Comparison of ENCODE assay signal across 9 mouse cellular contexts in the genomic region with DNA sequence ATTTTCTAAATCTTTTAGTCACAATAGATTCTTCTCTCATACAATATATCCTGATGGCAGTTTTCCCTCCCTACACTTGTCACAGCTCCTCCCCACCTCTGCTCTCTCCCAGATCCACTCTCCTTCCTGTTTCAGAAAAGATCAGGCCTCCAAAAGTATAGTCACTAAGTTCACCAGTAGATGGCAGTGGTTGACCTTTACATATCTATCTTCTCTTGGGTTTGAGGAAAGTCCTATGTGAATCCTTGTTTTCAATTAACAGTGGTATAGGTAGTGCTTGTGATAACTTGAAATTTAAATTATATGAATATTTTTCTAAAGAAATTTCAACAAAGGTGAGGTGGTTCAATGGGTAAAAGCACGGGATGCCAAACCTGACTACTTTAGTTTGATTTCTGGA. TPM values are rescaled to one million over a fixed set of nuclear protein-coding genes. Genes with fewer than 3 reads are reported as not detected.
DNase-seq lines count a peak whose midpoint lies in the region; ATAC-seq and TF ChIP-seq lines count a peak whose summit lies in the region.
"Had no signal": no experiment of that assay in that cellular context is flagged by ENCODE, and none has a peak within 500 bp of the region (broad histone marks: within the 10 kb centered on the region; RNA-seq: fewer than 3 reads in every experiment).

No protein-coding gene starts in this region.

- no peaks in the 10 kb centered on the region for H3K27me3 ChIP-seq in kidney, embryonic 16.5 days (ENCODE audit: insufficient read depth, low read length)
- no peaks in the 10 kb centered on the region for H3K27me3 ChIP-seq in stomach, postnatal 0 days (ENCODE audit: control insufficient read depth, insufficient read depth, low read length)
- H3K27me3 ChIP-seq: liver, embryonic 15.5 days had no signal

- intact Hi-C loops in heart, postnatal 36 days (cut with DNase I) = loop anchor here (1.0 kb wide), 1 partner anchor 379 kb away; no protein-coding TSS in a partner anchor

- no peak overlapping the region for H3K4me2 ChIP-seq in kidney, embryonic 16.5 days (replicated peaks; ENCODE audit: low read depth, low read length)
- H3K4me2 ChIP-seq in stomach, postnatal 0 days (replicated peaks; ENCODE audit: low read depth) = no peak overlapping the region
- H3K4me2 ChIP-seq: liver, embryonic 15.5 days had no signal

- no peaks in the 10 kb centered on the region for H3K36me3 ChIP-seq in ES-E14 (ENCODE audit: control insufficient read depth, insufficient read depth, low read length, poor library complexity, severe bottlenecking)
- no peaks in the 10 kb centered on the region for H3K36me3 ChIP-seq in kidney, embryonic 16.5 days (ENCODE audit: insufficient read depth, low read length)
- no peaks in the 10 kb centered on the region for H3K36me3 ChIP-seq in stomach, postnatal 0 days (ENCODE audit: control insufficient read depth, insufficient read depth, low read length)
- H3K36me3 ChIP-seq: liver, embryonic 15.5 days had no signal

- H3K4me3 ChIP-seq in layer of hippocampus, adult 2 months = no peak overlapping the region
- no peak overlapping the region for H3K4me3 ChIP-seq in ES-E14 (ENCODE audit: insufficient read depth in 1 of 2, low read depth in 1 of 2, low read length in 2 of 2, poor library complexity in 1 of 2, severe bottlenecking in 1 of 2)
- no peak overlapping the region for H3K4me3 ChIP-seq in kidney, embryonic 16.5 days (ENCODE audit: low read length)
- H3K4me3 ChIP-seq in stomach, postnatal 0 days (ENCODE audit: low read depth, low read length) = no peak overlapping the region
- H3K4me3 ChIP-seq: liver, embryonic 15.5 days had no signal

- no peak overlapping the region for H3K9ac ChIP-seq in ES-E14 (ENCODE audit: insufficient read depth, low read depth, low read length, poor library complexity, severe bottlenecking)
- H3K9ac ChIP-seq in kidney, embryonic 16.5 days (replicated peaks; ENCODE audit: low read length) = no peak overlapping the region
- H3K9ac ChIP-seq in stomach, postnatal 0 days (ENCODE audit: low read length) = no peak overlapping the region
- H3K9ac ChIP-seq: liver, embryonic 15.5 days had no signal

- no peaks in the 10 kb centered on the region for H3K4me1 ChIP-seq in ES-E14 (ENCODE audit: control insufficient read depth in 2 of 2, insufficient read depth in 2 of 2, low read length in 2 of 2, poor library complexity in 1 of 2)
- no peaks in the 10 kb centered on the region for H3K4me1 ChIP-seq in kidney, embryonic 16.5 days (ENCODE audit: insufficient read depth, low read length)
- no peaks in the 10 kb centered on the region for H3K4me1 ChIP-seq in stomach, postnatal 0 days (replicated peaks; ENCODE audit: control insufficient read depth, insufficient read depth)
- H3K4me1 ChIP-seq: liver, embryonic 15.5 days had no signal

- DNase-seq in layer of hippocampus, adult 2 months (ENCODE audit: low spot score in 2 of 2) = peak in 1 of 2 experiments; percentile 7
- DNase-seq in layer of hippocampus, postnatal 36 days = no peak
- peak; percentile 24 for DNase-seq in ES-E14 (ENCODE audit: low read depth, low spot score)
- DNase-seq in brain, embryonic 18.5 days (ENCODE audit: low read depth, low spot score) = peak; percentile 2
- DNase-seq in stomach, postnatal 0 days (ENCODE audit: low spot score) = no peak
- DNase-seq in heart, postnatal 36 days = no peak

- no peak overlapping the region for H3K27ac ChIP-seq in layer of hippocampus, adult 2 months
- no peak overlapping the region for H3K27ac ChIP-seq in ES-E14 (ENCODE audit: insufficient read depth, low read depth, low read length, poor library complexity, severe bottlenecking)
- H3K27ac ChIP-seq in kidney, embryonic 16.5 days (ENCODE audit: low read length) = no peak overlapping the region
- H3K27ac ChIP-seq in stomach, postnatal 0 days (replicated peaks) = no peak overlapping the region
- H3K27ac ChIP-seq: liver, embryonic 15.5 days had no signal

- H3K9me3 ChIP-seq in ES-E14 (ENCODE audit: control insufficient read depth, insufficient read depth, low read depth, low read length) = no peaks in the 10 kb centered on the region
- no peaks in the 10 kb centered on the region for H3K9me3 ChIP-seq in kidney, embryonic 16.5 days (ENCODE audit: low read length)
- H3K9me3 ChIP-seq in stomach, postnatal 0 days (ENCODE audit: control insufficient read depth, low read length) = no peaks in the 10 kb centered on the region
- H3K9me3 ChIP-seq: liver, embryonic 15.5 days had no signal

- WGBS in kidney, embryonic 16.5 days = 67% methylated on average over 1 of the region's 1 CpGs
- WGBS in stomach, postnatal 0 days = 65% methylated on average over 1 of the region's 1 CpGs

- TF ChIP-seq CTCF in layer of hippocampus, adult 2 months (conservative IDR thresholded peaks at IDR 0.05) = peak; percentile 77
- peak; percentile 76 for TF ChIP-seq CTCF in stomach, postnatal 0 days (IDR thresholded peaks at IDR 0.05; ENCODE audit: low read depth)

- in situ Hi-C loops in ES-E14 (cut with MboI; ENCODE audit: low sequenced_read_pairs in 2 of 2, unreplicated experiment in 2 of 2) = loop anchor here in 1 of 2 experiments (10.0 kb wide), 1 partner anchor 380 kb away; no protein-coding TSS in a partner anchor

- ATAC-seq in kidney, embryonic 16.5 days (ENCODE audit: low FRiP score, low TSS enrichment) = peak; percentile 35; the same call in 1 of the 2 replicates
- ATAC-seq in stomach, postnatal 0 days (ENCODE audit: low FRiP score, low TSS enrichment) = no peak
- no peak for ATAC-seq in erythroblast, adult 5-6 weeks (replicated peaks; ENCODE audit: low FRiP score, poor library complexity, severe bottlenecking)

- no peak for TF ChIP-seq EP300 in stomach, postnatal 0 days (optimal IDR thresholded peaks at IDR 0.05)

TF ChIP-seq in ES-E14, 5 proteins besides CTCF, POLR2A, EP300 and RAD21:
- TF ChIP-seq HCFC1 (IDR thresholded peaks at IDR 0.05; ENCODE audit: borderline replicate concordance, insufficient read depth, low read length) (no peak), MAFK (IDR thresholded peaks at IDR 0.05; ENCODE audit: insufficient read depth, low read depth, low read length) (no peak), ZNF384 (IDR thresholded peaks at IDR 0.05; ENCODE audit: low read depth, low read length) (no peak), CHD2 (IDR thresholded peaks at IDR 0.05; ENCODE audit: low read depth, low read length) (no peak), ZC3H11A (IDR thresholded peaks at IDR 0.05; ENCODE audit: borderline replicate concordance, low read depth, low read length) (no peak)
TF ChIP-seq in ES-E14: peak in this region for 0.

RNA-seq across cellular contexts. Expression of a gene that starts 29.7 kb away (rescaled TPM):
- total RNA-seq in layer of hippocampus, adult 2 months (2021) = not detected
- total RNA-seq in layer of hippocampus, postnatal 36 days (2021) = not detected
- not detected in 2 replicates for total RNA-seq in ES-E14 (2012; rRNA removed)
- polyA plus RNA-seq in kidney, embryonic 16.5 days (2015; fragmentation: Nextera tagmentation; extraction: Ambion mirVana) = not detected in 2 replicates
- polyA plus RNA-seq in stomach, postnatal 0 days (2015; fragmentation: Nextera tagmentation; extraction: Ambion mirVana) = not detected in 2 replicates
- total RNA-seq in erythroblast, adult 5-6 weeks (2015; ENCODE audit: low replicate concordance) = not detected in 2 replicates
- not detected in 2 replicates for total RNA-seq in erythroblast, adult 5-6 weeks (2017; ENCODE audit: low replicate concordance)
- not detected for total RNA-seq in heart, postnatal 36 days (2021)
- polyA plus RNA-seq: liver, embryonic 15.5 days had no signal

Comparison
In these comparisons a context has a peak if more than half of its experiments do, and no peak if none do; other contexts are left out.
1. DNase-seq: peak in ES-E14 (single experiment) and brain, embryonic 18.5 days (single experiment); none in layer of hippocampus, postnatal 36 days (0 of 2), stomach, postnatal 0 days (single experiment) and heart, postnatal 36 days (0 of 2).